Mouse (Mus musculus) left cerebral cortex, postnatal 14 days (tissue): Measurements from ENCODE around the gene Esp8. TPM values are rescaled to one million over a fixed set of nuclear protein-coding genes. Genes with fewer than 3 reads are reported as not detected.
"Not testable (repeated sequence)": the region's sequence is repeated elsewhere in the genome, so short reads cannot be mapped to it uniquely, and the experiment has no call there.

Experiments used
- DNase-seq, 2 experiments: peaks; one replicate each; pipeline ENCODE4 v3.0.0; 2021 to 2022; ENCODE audit warnings: low spot score in 2 of 2, mixed read lengths in 1 of 2
- intact Hi-C: fragments of 180-260 bp; cut with DNase I; formaldehyde crosslinking; loops from one replicate; pipeline ENCODE4 v1.15.1; 2025
- long read RNA-seq, 2 experiments: library from polyadenylated mRNA; stranded (forward); transcript quantifications; one replicate each; pipeline ENCODE4 v2.0.0; 2021
- total RNA-seq, 2 experiments: library from RNA; stranded (reverse); gene quantifications; 2 replicates each; pipeline ENCODE4 v1.2.3; 2021

Gene Esp8
- total RNA-seq: not detected
- long read RNA-seq, experiment 1: 0 reads
- long read RNA-seq, experiment 2: 0 reads

DNA sequence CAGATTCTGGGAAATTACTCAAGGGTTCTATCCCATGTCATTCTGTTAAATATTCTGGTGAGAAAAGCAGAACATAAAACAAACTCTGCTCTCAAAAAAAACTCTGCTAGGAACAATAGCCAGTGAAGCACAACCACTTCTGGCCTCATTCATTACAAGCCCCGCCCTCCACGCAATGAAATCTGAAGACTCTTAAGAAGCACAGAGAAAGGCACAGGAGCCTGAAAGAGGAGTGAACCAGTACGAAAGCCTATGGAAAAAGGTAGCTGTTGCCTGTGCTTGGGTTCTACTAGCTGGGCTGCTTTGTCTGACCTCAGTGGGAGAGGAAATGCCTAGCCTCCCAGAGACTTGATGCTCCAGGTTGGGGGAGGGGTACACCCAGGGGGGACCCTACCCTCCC, at the start of gene Esp8:
Gene Esp8, plus strand, starts transcription at position 205 of the 400 bp plus-strand sequence.
- intact Hi-C loops: no loop called here
- DNase-seq: no peak

GRCm38 (mm10) chr17:40483566-40483965, 36.3 kb upstream of the Esp8 start:
- intact Hi-C loops, DNase-seq: not testable (repeated sequence)

- intact Hi-C loops, DNase-seq: not testable (repeated sequence)
Measured at GRCm38 (mm10) chr17:40495468-40496185, 24.2 kb upstream of the Esp8 start.

- intact Hi-C loops: no loop called here
- no peak for DNase-seq
Measured at GRCm38 (mm10) chr17:40529813-40530212, 10.0 kb downstream of the Esp8 start.

DNA sequence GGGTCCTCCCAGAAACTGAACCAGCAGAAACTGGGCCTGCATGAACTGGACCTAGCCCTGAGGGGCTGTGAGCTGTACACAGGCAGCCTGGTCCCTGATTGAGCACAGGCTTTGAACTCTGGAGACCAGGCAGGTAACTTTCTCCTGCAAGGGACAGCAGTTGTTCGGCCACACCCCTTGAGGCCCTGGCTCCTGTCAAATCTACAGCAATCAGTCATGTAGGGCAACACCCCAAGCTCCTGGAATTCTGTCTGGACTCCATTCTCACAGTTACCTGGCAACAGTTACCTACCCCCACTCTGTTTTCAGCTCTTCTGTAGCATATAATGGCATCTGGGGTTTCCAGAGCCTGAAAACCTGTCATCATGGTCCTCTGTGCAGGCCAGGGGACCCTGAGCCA, 11.3 kb downstream of the Esp8 start:
- DNase-seq: no peak
- intact Hi-C loops: no loop called here

GRCm38 (mm10) chr17:40547005-40547404, 27.2 kb downstream of the Esp8 start:
- intact Hi-C loops, DNase-seq: not testable (repeated sequence)

DNA sequence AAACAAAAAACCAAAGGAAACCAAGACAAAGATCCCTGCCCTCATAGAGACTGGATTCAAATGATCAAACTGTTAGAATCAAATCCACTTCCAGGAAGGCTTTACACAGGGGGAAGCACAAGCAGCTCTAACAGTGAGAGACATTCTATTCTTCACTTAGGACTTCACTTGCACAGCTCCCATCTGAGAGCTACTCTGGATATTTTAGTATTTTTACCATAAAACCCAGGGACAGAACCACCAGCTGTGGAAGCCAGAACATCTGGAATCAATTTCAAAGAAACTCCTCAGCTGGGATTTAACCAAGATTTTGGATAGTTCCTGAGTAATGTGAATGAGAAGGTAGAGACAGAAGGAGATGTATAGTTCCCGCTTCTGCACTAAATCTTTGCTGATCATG, 33.6 kb downstream of the Esp8 start:
- intact Hi-C loops: no loop called here
- DNase-seq: no peak

- intact Hi-C loops: no loop called here
- no peak for DNase-seq
Measured at GRCm38 (mm10) chr17:40561207-40561606, 41.4 kb downstream of the Esp8 start, which contains the start of gene Esp6. TSS of gene Esp6 (plus strand) at chr17:40561507.

Other genes starting within 250 kb of the Esp8 start
- gene Crisp1, start 200.8 kb upstream of the Esp8 start, total RNA-seq: not detected
- gene Esp6, start 41.5 kb downstream of the Esp8 start, total RNA-seq: not detected
- gene Esp4, start 78.6 kb downstream of the Esp8 start, total RNA-seq: not detected
- gene Esp3, start 112.1 kb downstream of the Esp8 start, total RNA-seq: not detected
- gene Esp1, start 207.1 kb downstream of the Esp8 start, total RNA-seq: not detected